ENCODE assay signal across 13 mouse cellular contexts in genomic region chr1:152969081-152969480, GRCm38 (mm10). TPM values are rescaled to one million over a fixed set of nuclear protein-coding genes. Genes with fewer than 3 reads are reported as not detected.
DNase-seq lines count a peak whose midpoint lies in the region.
"Had no signal": no experiment of that assay in that cellular context is flagged by ENCODE, and none has a peak within 500 bp of the region (broad histone marks: within the 10 kb centered on the region; RNA-seq: fewer than 3 reads in every experiment).

No protein-coding gene starts in this region.

- intact Hi-C loops in left cerebral cortex, postnatal 14 days (cut with DNase I), result no loop called here

- DNase-seq in frontal cortex, postnatal 36 days (ENCODE audit: low spot score in 2 of 2), result peak; percentile 32 to 52
- DNase-seq in frontal cortex, postnatal 14 days (ENCODE audit: low spot score in 2 of 2), result no peak
- peak; percentile 36 to 55 for DNase-seq in left cerebral cortex, adult 18-20 months (ENCODE audit: low spot score in 2 of 2)
- no peak for DNase-seq in left cerebral cortex, postnatal 14 days (ENCODE audit: low spot score in 2 of 2)
- peak; percentile 35 to 47 for DNase-seq in right cerebral cortex, adult 2 months (ENCODE audit: low spot score in 2 of 2)
- DNase-seq in right cerebral cortex, postnatal 10 days (ENCODE audit: low spot score in 2 of 2), result no peak
- no peak for DNase-seq in gastrocnemius, postnatal 4 days (ENCODE audit: low spot score in 2 of 2)
- DNase-seq: adrenal gland, adult 2 months; adrenal gland, postnatal 25 days; cerebellum, adult 8-10 months; gastrocnemius, postnatal 14 days; heart, postnatal 36 days had no signal

RNA-seq across cellular contexts. Expression of gene Nmnat2, which starts 14.3 kb away (rescaled TPM):
- total RNA-seq in left cerebral cortex, adult 18-20 months (2021), result 100 to 1,000 TPM; 170 to 172 TPM
- 100 to 1,000 TPM; 137 to 141 TPM for total RNA-seq in left cerebral cortex, postnatal 14 days (2021)
- total RNA-seq in gastrocnemius, postnatal 4 days (2021), result 1 to 10 TPM; 2.0 to 3.4 TPM
- total RNA-seq: granulocyte monocyte progenitor cell, adult 5-6 weeks had no signal

Comparison
In these comparisons a context has a peak if more than half of its experiments do, and no peak if none do; other contexts are left out.
1. DNase-seq: peak in frontal cortex, postnatal 36 days (2 of 2), left cerebral cortex, adult 18-20 months (2 of 2) and right cerebral cortex, adult 2 months (2 of 2); none in frontal cortex, postnatal 14 days (0 of 2), left cerebral cortex, postnatal 14 days (0 of 2), right cerebral cortex, postnatal 10 days (0 of 2) and gastrocnemius, postnatal 4 days (0 of 2).
2. RNA of gene Nmnat2, which starts 14.3 kb away (total RNA-seq): 170 to 172 TPM in left cerebral cortex, adult 18-20 months and 137 to 141 TPM in left cerebral cortex, postnatal 14 days; 2.0 to 3.4 TPM in gastrocnemius, postnatal 4 days; every median in the first group is over 10 times any median in the second.